Comparison of ENCODE assay signal across 16 mouse cellular contexts in genomic region chr7:6183802-6184201, GRCm38 (mm10). TPM values are rescaled to one million over a fixed set of nuclear protein-coding genes. Genes with fewer than 3 reads are reported as not detected.
A peak's percentile ranks its signal among the peaks of the same experiment; 100 is the strongest.
DNase-seq lines count a peak whose midpoint lies in the region; ATAC-seq lines count a peak whose summit lies in the region.
"Had no signal": no experiment of that assay in that cellular context is flagged by ENCODE, and none has a peak within 500 bp of the region (broad histone marks: within the 10 kb centered on the region; RNA-seq: fewer than 3 reads in every experiment).

No protein-coding gene starts in this region.

- 93% methylated on average over 19 of the region's 19 CpGs for WGBS in heart, embryonic 12.5 days
- WGBS in forebrain, embryonic 16.5 days, result 95% methylated on average over 19 of the region's 19 CpGs

- H3K27me3 ChIP-seq in heart, embryonic 12.5 days (replicated peaks), result peaks cover 6% of the 10 kb centered on the region; the same call in 1 of the 2 replicates
- H3K27me3 ChIP-seq in forebrain, embryonic 16.5 days (replicated peaks; ENCODE audit: control insufficient read depth, insufficient read depth, low read length), result no peaks in the 10 kb centered on the region

- H3K9ac ChIP-seq in heart, embryonic 12.5 days, result no peak overlapping the region
- no peak overlapping the region for H3K9ac ChIP-seq in forebrain, embryonic 16.5 days (replicated peaks; ENCODE audit: low read depth, low read length)
- H3K9ac ChIP-seq: limb, embryonic 12.5 days had no signal

- no peak for DNase-seq in heart, postnatal 4 days
- peak; percentile 9 to 22 for DNase-seq in left cerebral cortex, adult 18-20 months (ENCODE audit: low spot score in 2 of 2)
- DNase-seq in left cerebral cortex, adult 8-10 months (ENCODE audit: low spot score in 2 of 2), result no peak
- DNase-seq in brain, adult 2 months (ENCODE audit: low read depth, low spot score), result peak; percentile 92
- DNase-seq in kidney, adult 9 months, result peak; percentile 80
- DNase-seq in ovary, postnatal 10 days (ENCODE audit: low spot score), result no peak
- DNase-seq: adrenal gland, postnatal 36 days; gastrocnemius, postnatal 10 days; layer of hippocampus, adult 9-11 months; lung, postnatal 36 days; thymus, postnatal 14 days had no signal

- peaks cover 15% of the 10 kb centered on the region for H3K4me1 ChIP-seq in heart, embryonic 12.5 days (replicated peaks)
- no peaks in the 10 kb centered on the region for H3K4me1 ChIP-seq in forebrain, embryonic 16.5 days (replicated peaks; ENCODE audit: control insufficient read depth, insufficient read depth, low read length)
- H3K4me1 ChIP-seq: limb, embryonic 12.5 days had no signal

- H3K4me3 ChIP-seq in heart, embryonic 12.5 days, result no peak overlapping the region
- no peak overlapping the region for H3K4me3 ChIP-seq in forebrain, embryonic 16.5 days (replicated peaks; ENCODE audit: low read length)
- H3K4me3 ChIP-seq: limb, embryonic 12.5 days had no signal

- H3K36me3 ChIP-seq in heart, embryonic 12.5 days, result peaks cover 64% of the 10 kb centered on the region
- peaks cover 29% of the 10 kb centered on the region for H3K36me3 ChIP-seq in forebrain, embryonic 16.5 days (ENCODE audit: control insufficient read depth, insufficient read depth)

- H3K4me2 ChIP-seq in heart, embryonic 12.5 days, result no peak overlapping the region
- no peak overlapping the region for H3K4me2 ChIP-seq in forebrain, embryonic 16.5 days (ENCODE audit: low read length)
- H3K4me2 ChIP-seq: limb, embryonic 12.5 days had no signal

- H3K9me3 ChIP-seq in heart, embryonic 12.5 days (replicated peaks), result no peaks in the 10 kb centered on the region
- no peaks in the 10 kb centered on the region for H3K9me3 ChIP-seq in forebrain, embryonic 16.5 days (ENCODE audit: control insufficient read depth, low read length)
- H3K9me3 ChIP-seq: limb, embryonic 12.5 days had no signal

- H3K27ac ChIP-seq in heart, embryonic 12.5 days (ENCODE audit: poor library complexity, severe bottlenecking), result 0 out of 2 replicates have a peak overlapping the region, but pooled peaks have one; percentile 55
- no peak overlapping the region for H3K27ac ChIP-seq in forebrain, embryonic 16.5 days (ENCODE audit: low read length)
- H3K27ac ChIP-seq: limb, embryonic 12.5 days had no signal

- no peak for ATAC-seq in heart, embryonic 12.5 days (ENCODE audit: insufficient number of reproducible peaks, low FRiP score)
- no peak for ATAC-seq in forebrain, embryonic 16.5 days

RNA-seq across cellular contexts. Expression of gene Zfp444, which starts 11.8 kb away (rescaled TPM):
- polyA plus RNA-seq in heart, embryonic 12.5 days (2016; fragmentation: Nextera tagmentation; extraction: Ambion mirVana), result 30.2 and 31.3 TPM in 2 replicates
- 10 to 100 TPM; 11.8 to 15.2 TPM for total RNA-seq in heart, postnatal 4 days (2021)
- 10 to 100 TPM; 52.1 to 54.8 TPM for total RNA-seq in left cerebral cortex, adult 18-20 months (2021)
- 10 to 100 TPM; 43.8 to 54.2 (median 49.5) TPM for total RNA-seq in left cerebral cortex, adult 8-10 months (2022)
- 99.6 and 101 TPM in 2 replicates for polyA plus RNA-seq in forebrain, embryonic 16.5 days (2015; fragmentation: Nextera tagmentation; extraction: Ambion mirVana)

RNA-seq across cellular contexts. Expression of gene Galp, which starts 13.1 kb away (rescaled TPM):
- not detected in 2 replicates for polyA plus RNA-seq in heart, embryonic 12.5 days (2016; fragmentation: Nextera tagmentation; extraction: Ambion mirVana)
- not detected for total RNA-seq in heart, postnatal 4 days (2021)
- not detected for total RNA-seq in left cerebral cortex, adult 18-20 months (2021)
- not detected for total RNA-seq in left cerebral cortex, adult 8-10 months (2022)
- polyA plus RNA-seq in forebrain, embryonic 16.5 days (2015; fragmentation: Nextera tagmentation; extraction: Ambion mirVana), result not detected in 2 replicates
- total RNA-seq: adrenal gland, postnatal 36 days; gastrocnemius, postnatal 10 days; monocyte, adult 5-6 weeks had no signal
- polyA plus RNA-seq: hindbrain, embryonic 11.5 days; limb, embryonic 12.5 days had no signal

RNA-seq across cellular contexts. Expression of gene Zfp787, which starts 28.0 kb away (rescaled TPM):
- 26.0 and 27.7 TPM in 2 replicates for polyA plus RNA-seq in heart, embryonic 12.5 days (2016; fragmentation: Nextera tagmentation; extraction: Ambion mirVana)
- 10 to 100 TPM; 43.4 to 50.3 TPM for total RNA-seq in heart, postnatal 4 days (2021)
- total RNA-seq in left cerebral cortex, adult 18-20 months (2021), result 10 to 100 TPM; 27.0 to 27.9 TPM
- total RNA-seq in left cerebral cortex, adult 8-10 months (2022), result 10 to 100 TPM; 29.2 to 35.3 (median 32.1) TPM
- 16.9 and 21.3 TPM in 2 replicates for polyA plus RNA-seq in forebrain, embryonic 16.5 days (2015; fragmentation: Nextera tagmentation; extraction: Ambion mirVana)

RNA-seq across cellular contexts. Expression of gene Zscan5b, which starts 38.3 kb away (rescaled TPM):
- not detected in 2 replicates for polyA plus RNA-seq in heart, embryonic 12.5 days (2016; fragmentation: Nextera tagmentation; extraction: Ambion mirVana)
- not detected for total RNA-seq in heart, postnatal 4 days (2021)
- not detected for total RNA-seq in left cerebral cortex, adult 18-20 months (2021)
- total RNA-seq in left cerebral cortex, adult 8-10 months (2022), result not detected
- not detected in 2 replicates for polyA plus RNA-seq in forebrain, embryonic 16.5 days (2015; fragmentation: Nextera tagmentation; extraction: Ambion mirVana)
- total RNA-seq: adrenal gland, postnatal 36 days; gastrocnemius, postnatal 10 days; monocyte, adult 5-6 weeks had no signal
- polyA plus RNA-seq: hindbrain, embryonic 11.5 days; limb, embryonic 12.5 days had no signal

Comparison
In these comparisons a context has a peak if more than half of its experiments do, and no peak if none do; other contexts are left out.
1. DNase-seq: peak in left cerebral cortex, adult 18-20 months (2 of 2), brain, adult 2 months (single experiment) and kidney, adult 9 months (single experiment); none in heart, postnatal 4 days (single experiment), left cerebral cortex, adult 8-10 months (0 of 2) and ovary, postnatal 10 days (single experiment).